Comparison of ENCODE assay signal across 13 mouse cellular contexts in the genomic region with DNA sequence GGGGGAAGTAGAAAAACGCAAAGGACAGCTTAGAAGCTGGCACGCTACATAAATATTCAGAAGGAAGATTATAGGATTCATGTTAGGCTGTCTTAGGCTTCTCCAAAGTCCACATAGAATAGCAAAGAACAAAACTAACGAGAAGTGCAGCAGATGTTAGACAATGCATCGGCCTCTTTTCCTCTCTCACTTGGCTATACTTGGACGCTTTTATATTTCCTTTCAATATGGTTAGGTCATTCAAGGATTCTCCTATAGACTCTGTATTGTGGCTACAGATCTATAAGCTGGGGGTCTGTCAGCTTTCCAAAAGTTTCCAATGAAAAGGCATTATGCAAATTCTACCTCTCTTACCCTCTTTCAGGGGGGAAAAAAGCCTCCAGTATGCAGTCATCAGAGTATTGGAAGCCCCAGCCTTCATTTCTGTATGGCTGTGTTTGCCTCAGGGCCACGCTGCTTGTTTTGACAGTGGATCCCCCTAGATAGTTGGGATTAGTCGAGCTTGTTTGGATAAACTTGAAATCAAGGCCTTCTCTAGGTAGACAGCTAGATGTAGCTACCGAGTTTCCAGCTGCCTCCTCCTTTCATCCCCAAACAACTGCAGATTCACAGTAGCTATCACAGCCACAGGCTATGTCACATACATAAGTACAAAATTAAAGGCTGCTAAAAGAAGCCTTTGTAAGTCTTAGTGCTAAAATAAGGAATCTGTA.
A peak's percentile ranks its signal among the peaks of the same experiment; 100 is the strongest.
DNase-seq lines count a peak whose midpoint lies in the region; ATAC-seq and TF ChIP-seq lines count a peak whose summit lies in the region.
"Had no signal": no experiment of that assay in that cellular context is flagged by ENCODE, and none has a peak within 500 bp of the region (broad histone marks: within the 10 kb centered on the region; RNA-seq: fewer than 3 reads in every experiment).

No protein-coding gene starts in this region.

- no peak for TF ChIP-seq CTCF in forebrain, postnatal 0 days (IDR thresholded peaks at IDR 0.05; ENCODE audit: low read depth)

- peak; percentile 59; the same call in 1 of the 2 replicates for ATAC-seq in forebrain, postnatal 0 days
- peak; percentile 86; the same call in 1 of the 2 replicates for ATAC-seq in midbrain, embryonic 14.5 days (ENCODE audit: low FRiP score, low TSS enrichment)
- ATAC-seq in intestine, embryonic 15.5 days, result no peak

- no peak overlapping the region for H3K9ac ChIP-seq in forebrain, postnatal 0 days
- no peak overlapping the region for H3K9ac ChIP-seq in midbrain, embryonic 14.5 days (replicated peaks; ENCODE audit: low read length)
- H3K9ac ChIP-seq in intestine, embryonic 15.5 days, result no peak overlapping the region
- H3K9ac ChIP-seq: liver, embryonic 15.5 days had no signal

- H3K4me1 ChIP-seq in forebrain, postnatal 0 days (ENCODE audit: insufficient read depth), result peaks cover 15% of the 10 kb centered on the region
- peaks cover 50% of the 10 kb centered on the region for H3K4me1 ChIP-seq in midbrain, embryonic 14.5 days (ENCODE audit: control insufficient read depth, insufficient read depth, low read length)
- no peaks in the 10 kb centered on the region for H3K4me1 ChIP-seq in intestine, embryonic 15.5 days (replicated peaks)

- no peaks in the 10 kb centered on the region for H3K9me3 ChIP-seq in forebrain, postnatal 0 days (ENCODE audit: low read length)
- no peaks in the 10 kb centered on the region for H3K9me3 ChIP-seq in midbrain, embryonic 14.5 days (ENCODE audit: control insufficient read depth, low read length)
- H3K9me3 ChIP-seq in intestine, embryonic 15.5 days, result no peaks in the 10 kb centered on the region
- H3K9me3 ChIP-seq: liver, embryonic 15.5 days had no signal

- H3K27me3 ChIP-seq in forebrain, postnatal 0 days (ENCODE audit: insufficient read depth, low read length), result no peaks in the 10 kb centered on the region
- H3K27me3 ChIP-seq in midbrain, embryonic 14.5 days (ENCODE audit: control insufficient read depth, insufficient read depth, low read length), result no peaks in the 10 kb centered on the region
- H3K27me3 ChIP-seq in intestine, embryonic 15.5 days (replicated peaks), result no peaks in the 10 kb centered on the region
- H3K27me3 ChIP-seq: liver, embryonic 15.5 days had no signal

- DNase-seq in heart, adult 11 months, result peak; percentile 37
- no peak for DNase-seq in heart, postnatal 10 days
- peak; percentile 44 for DNase-seq in embryo, embryonic 11 days
- peak; percentile 49 for DNase-seq in forebrain, postnatal 0 days
- peak; percentile 80 for DNase-seq in midbrain, embryonic 14.5 days
- DNase-seq in urinary bladder, postnatal 4 days (ENCODE audit: low spot score in 2 of 2), result no peak
- DNase-seq in left cerebral cortex, adult 11 months (ENCODE audit: low spot score), result no peak
- DNase-seq: cerebellum, postnatal 36 days; kidney, postnatal 14 days; right cerebral cortex, postnatal 25 days; thymus, postnatal 25 days had no signal

- WGBS in forebrain, postnatal 0 days, result 11% methylated on average over 8 of the region's 8 CpGs
- 4% methylated on average over 8 of the region's 8 CpGs for WGBS in midbrain, embryonic 14.5 days
- WGBS in intestine, embryonic 15.5 days, result 54% methylated on average over 8 of the region's 8 CpGs

- H3K4me2 ChIP-seq in forebrain, postnatal 0 days (ENCODE audit: low read depth), result no peak overlapping the region
- 0 out of 2 replicates have a peak overlapping the region, but pooled peaks have one; percentile 24 for H3K4me2 ChIP-seq in midbrain, embryonic 14.5 days (ENCODE audit: low read length)
- H3K4me2 ChIP-seq in intestine, embryonic 15.5 days (replicated peaks), result no peak overlapping the region
- H3K4me2 ChIP-seq: liver, embryonic 15.5 days had no signal

- H3K36me3 ChIP-seq in forebrain, postnatal 0 days (ENCODE audit: insufficient read depth), result no peaks in the 10 kb centered on the region
- no peaks in the 10 kb centered on the region for H3K36me3 ChIP-seq in midbrain, embryonic 14.5 days (ENCODE audit: control insufficient read depth, insufficient read depth, low read length)
- H3K36me3 ChIP-seq in intestine, embryonic 15.5 days, result no peaks in the 10 kb centered on the region
- H3K36me3 ChIP-seq: liver, embryonic 15.5 days had no signal

- peak overlapping the region; percentile 24 for H3K27ac ChIP-seq in forebrain, postnatal 0 days (ENCODE audit: low read depth, low read length)
- H3K27ac ChIP-seq in midbrain, embryonic 14.5 days (replicated peaks; ENCODE audit: low read depth, low read length), result peak overlapping the region; percentile 77
- no peak overlapping the region for H3K27ac ChIP-seq in intestine, embryonic 15.5 days
- H3K27ac ChIP-seq: liver, embryonic 15.5 days had no signal

- intact Hi-C loops in heart, postnatal 10 days (cut with DNase I), result no loop called here

- no peak overlapping the region for H3K4me3 ChIP-seq in forebrain, postnatal 0 days (ENCODE audit: low read depth, low read length)
- no peak overlapping the region for H3K4me3 ChIP-seq in midbrain, embryonic 14.5 days (replicated peaks; ENCODE audit: low read depth, low read length)
- no peak overlapping the region for H3K4me3 ChIP-seq in intestine, embryonic 15.5 days (replicated peaks)
- H3K4me3 ChIP-seq: liver, embryonic 15.5 days had no signal

Comparison
In these comparisons a context has a peak if more than half of its experiments do, and no peak if none do; other contexts are left out.
1. DNase-seq: peak in heart, adult 11 months (single experiment), embryo, embryonic 11 days (single experiment), forebrain, postnatal 0 days (single experiment) and midbrain, embryonic 14.5 days (single experiment); none in heart, postnatal 10 days (0 of 2), urinary bladder, postnatal 4 days (0 of 2) and left cerebral cortex, adult 11 months (single experiment).